Mouse (Mus musculus) spleen, embryonic (tissue): ENCODE results near the gene Sit1.

Source experiments
- CTCF ChIA-PET: fragments of 350-600 bp; sonication (Branson Sonifier 250); formaldehyde crosslinking; loops from one replicate; lab custom pipeline; 2022; lab: Charles Lee

Gene Sit1

DNA sequence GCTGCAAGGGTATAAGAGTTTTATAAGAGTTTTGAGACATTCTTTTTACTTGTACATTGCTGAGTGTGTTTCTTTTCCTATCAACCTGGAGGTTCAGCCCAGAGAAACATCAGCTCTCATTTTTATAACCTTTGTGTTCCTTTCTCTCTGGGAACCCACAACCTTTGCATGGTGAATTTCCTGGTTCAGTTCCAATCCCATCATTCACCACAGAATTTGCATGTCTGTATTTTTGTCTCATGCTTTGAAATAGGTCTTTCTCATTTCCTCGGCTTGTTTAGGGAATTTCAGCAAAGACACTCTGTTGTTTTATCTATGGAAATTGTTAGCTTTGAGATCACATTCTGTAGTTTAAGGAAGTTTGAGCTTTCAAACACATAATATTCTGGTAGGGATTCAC, 9.9 kb downstream of the Sit1 start:
- CTCF ChIA-PET = interaction anchor here (1.1 kb wide), 1 partner anchor 30 kb away, joined by 5 read pairs; no protein-coding TSS in a partner anchor

- CTCF ChIA-PET = interaction anchor here (0.8 kb wide), 1 partner anchor 51 kb away, joined by 3 read pairs; no protein-coding TSS in a partner anchor
These were observed 13.2 kb downstream of the Sit1 start for GRCm38 (mm10) chr4:43470301-43470700.

GRCm38 (mm10) chr4:43466872-43467271, 16.7 kb downstream of the Sit1 start:
- CTCF ChIA-PET = interaction anchor here (0.6 to 1.0 kb wide), 5 partner anchors 10 to 217 kb away, joined by 3 to 12 read pairs (median 3); partner anchors contain the start of gene Cd72

GRCm38 (mm10) chr4:43465935-43466334, 17.6 kb downstream of the Sit1 start:
- CTCF ChIA-PET = interaction anchor here (0.5 to 1.0 kb wide), 3 partner anchors 12 to 218 kb away, joined by 3 to 16 read pairs (median 6); partner anchors contain the start of gene Cd72

- CTCF ChIA-PET = no interaction called here
These were observed 20.4 kb downstream of the Sit1 start for GRCm38 (mm10) chr4:43463102-43463501.

DNA sequence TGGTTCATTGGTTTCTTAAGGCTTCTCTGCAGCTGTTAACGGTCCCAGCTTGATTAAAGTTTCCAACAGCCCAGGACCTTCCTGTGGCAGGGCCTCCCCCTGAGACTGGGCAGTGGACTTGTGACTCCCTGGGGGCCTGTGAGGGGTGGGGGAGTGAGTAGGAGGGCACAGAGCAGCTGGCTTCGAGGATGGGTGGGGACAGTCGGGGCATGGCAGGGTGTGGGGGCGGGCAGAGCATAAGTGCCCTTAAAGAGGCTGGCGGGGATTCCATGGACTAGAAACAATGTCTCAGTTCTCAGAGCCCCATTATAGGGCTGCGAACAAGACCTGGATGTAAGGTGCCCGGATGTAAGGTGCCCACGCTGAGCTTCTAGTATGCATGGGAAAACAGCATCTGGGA, 26.4 kb downstream of the Sit1 start:
- CTCF ChIA-PET = interaction anchor here (0.6 to 1.2 kb wide), 3 partner anchors 11 to 26 kb away, joined by 3 to 4 read pairs (median 4); no protein-coding TSS in a partner anchor

DNA sequence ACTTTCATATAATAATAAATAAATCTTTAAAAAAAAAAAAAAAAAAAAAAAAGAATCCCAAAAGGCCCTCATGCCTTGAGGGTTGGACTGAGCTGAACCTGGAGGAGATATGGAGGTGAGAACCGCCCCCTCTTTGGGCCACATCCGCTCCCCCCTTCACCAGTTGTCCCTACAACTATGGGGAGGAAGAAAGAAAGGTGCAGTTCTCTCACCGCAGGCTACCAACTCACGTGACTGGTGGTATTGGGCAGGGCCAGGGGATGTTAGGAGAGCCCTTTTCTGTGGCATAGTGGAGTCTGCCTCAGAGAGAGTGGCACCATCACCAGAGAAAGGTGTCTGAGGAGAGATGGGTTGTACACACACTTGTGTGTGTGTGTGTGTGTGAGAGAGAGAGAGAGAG, 27.1 kb downstream of the Sit1 start:
- CTCF ChIA-PET = interaction anchor here (0.6 to 0.7 kb wide), 3 partner anchors 9 to 25 kb away, joined by 3 to 8 read pairs (median 4); no protein-coding TSS in a partner anchor

- CTCF ChIA-PET = interaction anchor here (0.6 to 1.7 kb wide), 6 partner anchors 10 to 1457 kb away, joined by 3 to 10 read pairs (median 6); no protein-coding TSS in a partner anchor
These were observed 29.3 kb downstream of the Sit1 start, which contains the start of gene Cd72 for GRCm38 (mm10) chr4:43454041-43454836. Gene Cd72, minus strand, starts transcription at chr4:43454628.

DNA sequence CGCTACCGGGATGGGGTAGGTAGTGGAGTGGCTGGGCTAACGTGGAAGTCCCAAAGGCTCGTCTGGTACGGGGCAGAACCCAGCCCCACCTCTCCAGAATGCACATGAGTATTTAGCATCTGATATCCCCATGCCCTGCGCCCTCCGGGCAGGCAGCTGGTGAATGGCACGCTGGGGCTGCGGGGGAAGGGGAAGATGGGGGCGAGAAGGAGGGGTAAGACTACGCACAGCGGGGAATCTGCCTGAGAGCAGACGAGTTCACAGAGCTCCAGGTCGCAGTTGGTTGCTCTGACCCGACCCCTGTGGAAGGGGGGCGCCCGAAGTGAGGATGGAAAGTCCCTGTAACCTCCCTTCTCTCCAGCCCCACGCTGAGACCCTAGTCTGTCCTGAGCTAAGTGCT, 30.1 kb downstream of the Sit1 start:
- CTCF ChIA-PET = interaction anchor here (1.0 to 1.7 kb wide), 4 partner anchors 10 to 26 kb away, joined by 3 to 6 read pairs (median 6); no protein-coding TSS in a partner anchor

GRCm38 (mm10) chr4:43452315-43452714, 31.2 kb downstream of the Sit1 start:
- CTCF ChIA-PET = interaction anchor here (0.7 kb wide), 1 partner anchor 22 kb away, joined by 4 read pairs; no protein-coding TSS in a partner anchor

GRCm38 (mm10) chr4:43448554-43448953, 35.0 kb downstream of the Sit1 start:
- CTCF ChIA-PET = no interaction called here

DNA sequence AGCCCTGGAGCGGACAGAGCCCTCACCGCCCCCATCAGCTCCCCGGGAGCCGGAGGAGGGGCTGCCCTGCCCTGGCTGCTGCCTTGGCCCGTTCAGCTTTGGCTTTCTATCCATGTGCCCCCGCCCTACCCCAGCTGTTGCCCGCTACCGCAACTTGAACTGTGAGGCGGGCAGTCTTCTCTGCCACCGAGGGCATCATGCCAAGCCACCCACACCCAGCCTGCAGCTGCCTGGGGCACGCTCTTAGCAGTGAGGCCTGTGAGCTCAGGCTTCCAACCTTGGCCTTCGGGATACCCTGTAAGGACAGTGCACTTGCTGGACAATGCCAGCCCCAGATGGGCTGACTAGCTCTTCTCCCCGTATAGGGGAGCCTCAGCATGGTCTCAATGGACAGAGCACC, 36.3 kb downstream of the Sit1 start:
- CTCF ChIA-PET = interaction anchor here (0.6 to 1.5 kb wide), 3 partner anchors 9 to 29 kb away, joined by 3 to 8 read pairs (median 4); no protein-coding TSS in a partner anchor

GRCm38 (mm10) chr4:43443511-43443910, 40.0 kb downstream of the Sit1 start:
- CTCF ChIA-PET = interaction anchor here (0.9 to 1.1 kb wide), 3 partner anchors 10 to 30 kb away, joined by 3 to 5 read pairs (median 5); no protein-coding TSS in a partner anchor

GRCm38 (mm10) chr4:43442456-43443361, 40.8 kb downstream of the Sit1 start:
- CTCF ChIA-PET = interaction anchor here (1.1 kb wide), 1 partner anchor 31 kb away, joined by 5 read pairs; no protein-coding TSS in a partner anchor

DNA sequence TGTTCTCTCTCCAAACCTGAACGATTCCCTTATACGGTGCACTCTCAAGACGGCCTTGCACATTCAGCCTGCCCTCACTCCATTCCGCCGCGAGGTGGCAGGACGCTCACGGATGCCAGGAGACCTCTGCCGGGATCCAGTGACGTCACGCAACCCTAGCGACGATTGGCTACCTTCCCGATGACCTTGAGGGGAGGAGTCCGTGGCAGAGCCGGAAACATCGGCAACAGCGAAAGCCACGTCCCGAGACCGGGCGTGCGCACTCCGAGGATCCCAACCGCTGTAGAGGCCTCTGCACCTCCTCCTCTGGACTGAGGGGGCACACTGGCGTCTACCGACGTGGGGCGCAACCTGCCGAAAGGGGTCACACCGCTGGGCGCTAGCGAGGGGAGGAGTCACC, 41.5 kb downstream of the Sit1 start:
- CTCF ChIA-PET = interaction anchor here (1.0 kb wide), 1 partner anchor 33 kb away, joined by 3 read pairs; no protein-coding TSS in a partner anchor

DNA sequence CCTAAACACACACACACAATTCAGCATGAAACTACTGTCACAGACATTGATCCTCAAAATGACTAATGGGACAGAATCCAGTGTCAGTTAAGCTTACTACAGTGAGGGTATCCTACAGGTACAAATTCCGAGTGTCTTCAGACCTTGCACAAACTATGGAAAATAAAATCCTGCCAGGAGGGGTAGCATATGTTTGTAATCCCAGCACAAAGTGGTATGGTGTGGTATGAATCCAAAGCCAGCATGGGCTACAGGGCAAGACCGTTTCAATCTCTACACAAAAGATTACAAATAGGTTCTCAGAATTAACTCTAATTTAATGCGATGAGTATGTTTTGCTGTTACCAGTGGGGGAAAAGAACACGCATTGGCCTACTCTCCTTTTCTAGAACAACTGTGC, 41.9 kb downstream of the Sit1 start, which contains the start of gene Tesk1:
Gene Tesk1 (plus strand): TSS at position 301 of the 400 bp plus-strand sequence.
- CTCF ChIA-PET = interaction anchor here (0.9 to 1.0 kb wide), 2 partner anchors 33 to 37 kb away, joined by 3 read pairs; no protein-coding TSS in a partner anchor

- CTCF ChIA-PET = interaction anchor here (0.6 to 1.5 kb wide), 3 partner anchors 48 to 167 kb away, joined by 3 to 7 read pairs (median 3); no protein-coding TSS in a partner anchor
These were observed 50.7 kb downstream of the Sit1 start for GRCm38 (mm10) chr4:43432832-43433231.
